Mouse (Mus musculus): ENCODE data around the gene Ly6g6d. TPM values are rescaled to one million over a fixed set of nuclear protein-coding genes. Genes with fewer than 3 reads are reported as not detected.

Gene Ly6g6d
- polyA plus RNA-seq, 1 experiment from 2014 or later: 0.65 TPM

GRCm38 (mm10) chr17:35094475-35095365 lies 16.9 kb upstream of the Ly6g6d start:
- peaks cover 87% of the 10 kb centered on the region for H3K36me3 ChIP-seq
- no peak overlapping the region for H3K27ac ChIP-seq
- H3K9me3 ChIP-seq: no peaks in the 10 kb centered on the region
- no peak overlapping the region for H3K4me3 ChIP-seq
- H3K27me3 ChIP-seq: no peaks in the 10 kb centered on the region
- no peak for ATAC-seq (ENCODE audit: low FRiP score, low read depth)
- peaks cover 9% of the 10 kb centered on the region for H3K4me1 ChIP-seq
- 0 out of 2 replicates have a peak overlapping the region, but pooled peaks have one; percentile 31 for H3K9ac ChIP-seq
- H3K4me2 ChIP-seq (replicated peaks): no peak overlapping the region
- WGBS: 87% methylated on average over 15 of the region's 15 CpGs

GRCm38 (mm10) chr17:35092403-35093198 lies 14.7 kb upstream of the Ly6g6d start:
- WGBS: 89% methylated on average over 14 of the region's 14 CpGs
- Histone ChIP-seq H3K36me3 (peaks cover 65% of the 10 kb centered on the region), H3K4me1 (peaks cover 9% of the 10 kb centered on the region), H3K9me3 (no peaks in the 10 kb centered on the region), H3K27me3 (no peaks in the 10 kb centered on the region), H3K4me2 (replicated peaks) (no peak overlapping the region), H3K4me3 (no peak overlapping the region), H3K27ac (no peak overlapping the region), H3K9ac (no peak overlapping the region)
- no peak for ATAC-seq (ENCODE audit: low FRiP score, low read depth)

GRCm38 (mm10) chr17:35090166-35090932 lies 12.5 kb upstream of the Ly6g6d start:
- 69% methylated on average over 8 of the region's 8 CpGs for WGBS
- Histone ChIP-seq H3K36me3 (peaks cover 43% of the 10 kb centered on the region), H3K27ac (0 out of 2 replicates have a peak overlapping the region, but pooled peaks have one; percentile 94), H3K27me3 (no peaks in the 10 kb centered on the region), H3K9me3 (no peaks in the 10 kb centered on the region), H3K4me1 (peaks cover 9% of the 10 kb centered on the region), H3K9ac (peak overlapping the region; percentile 86), H3K4me2 (replicated peaks) (peak overlapping the region; percentile 65), H3K4me3 (peak overlapping the region; percentile 64)
- no peak for ATAC-seq (ENCODE audit: low FRiP score, low read depth)

GRCm38 (mm10) chr17:35088825-35089644 lies 11.2 kb upstream of the Ly6g6d start, which contains the start of gene Abhd16a:
Abhd16a (plus strand) TSS chr17:35089263.
- Histone ChIP-seq H3K4me2 (replicated peaks) (peak within 1 kb of the TSS; percentile 65), H3K36me3 (peaks cover 31% of the 10 kb centered on the region), H3K4me1 (peaks cover 9% of the 10 kb centered on the region), H3K27me3 (no peaks in the 10 kb centered on the region), H3K9me3 (no peaks in the 10 kb centered on the region), H3K4me3 (peak within 1 kb of the TSS; percentile 64), H3K27ac (peak within 1 kb of the TSS; percentile 94), H3K9ac (peak within 1 kb of the TSS; percentile 86)
- 3% methylated on average over 67 of the region's 67 CpGs for WGBS
- peak; percentile 98 for ATAC-seq (ENCODE audit: low FRiP score, low read depth)

GRCm38 (mm10) chr17:35088151-35088550 lies 10.3 kb upstream of the Ly6g6d start:
- ATAC-seq (ENCODE audit: low FRiP score, low read depth): no peak
- Histone ChIP-seq H3K27me3 (no peaks in the 10 kb centered on the region), H3K9ac (no peak overlapping the region), H3K27ac (no peak overlapping the region), H3K4me2 (replicated peaks) (no peak overlapping the region), H3K4me1 (peaks cover 9% of the 10 kb centered on the region), H3K4me3 (no peak overlapping the region), H3K9me3 (no peaks in the 10 kb centered on the region), H3K36me3 (peaks cover 22% of the 10 kb centered on the region)
- 42% methylated on average over 2 of the region's 2 CpGs for WGBS

GRCm38 (mm10) chr17:35085208-35085865 lies 7.5 kb upstream of the Ly6g6d start, which contains the start of gene Ly6g6f:
Ly6g6f (minus strand) TSS chr17:35085610.
- H3K9me3 ChIP-seq: no peaks in the 10 kb centered on the region
- no peak for ATAC-seq (ENCODE audit: low FRiP score, low read depth)
- 77% methylated on average over 7 of the region's 7 CpGs for WGBS
- peaks cover 5% of the 10 kb centered on the region for H3K4me1 ChIP-seq
- no peak within 1 kb of the TSS for H3K4me3 ChIP-seq
- no peaks in the 10 kb centered on the region for H3K27me3 ChIP-seq
- no peak within 1 kb of the TSS for H3K27ac ChIP-seq
- H3K9ac ChIP-seq: peak within 1 kb of the TSS; percentile 43; the same call in 1 of the 2 replicates
- no peak within 1 kb of the TSS for H3K4me2 ChIP-seq (replicated peaks)
- no peaks in the 10 kb centered on the region; the same call in 1 of the 2 replicates for H3K36me3 ChIP-seq

GRCm38 (mm10) chr17:35083929-35084497 lies 6.1 kb upstream of the Ly6g6d start:
- Histone ChIP-seq H3K9ac (no peak overlapping the region), H3K27me3 (0 out of 2 replicates have a peak, but pooled peaks cover 1% of the 10 kb centered on the region), H3K4me1 (no peaks in the 10 kb centered on the region), H3K4me3 (no peak overlapping the region), H3K4me2 (replicated peaks) (no peak overlapping the region), H3K36me3 (no peaks in the 10 kb centered on the region), H3K27ac (no peak overlapping the region), H3K9me3 (no peaks in the 10 kb centered on the region)
- WGBS: 68% methylated on average over 3 of the region's 3 CpGs
- ATAC-seq (ENCODE audit: low FRiP score, low read depth): no peak

- H3K4me3 ChIP-seq: no peak overlapping the region
- no peak overlapping the region for H3K4me2 ChIP-seq (replicated peaks)
- WGBS: 80% methylated on average over 16 of the region's 16 CpGs
- H3K9me3 ChIP-seq: no peaks in the 10 kb centered on the region
- no peak for ATAC-seq (ENCODE audit: low FRiP score, low read depth)
- no peak overlapping the region for H3K27ac ChIP-seq
- H3K36me3 ChIP-seq: no peaks in the 10 kb centered on the region
- 0 out of 2 replicates have a peak, but pooled peaks cover 5% of the 10 kb centered on the region for H3K27me3 ChIP-seq
- H3K9ac ChIP-seq: no peak overlapping the region
- 0 out of 2 replicates have a peak, but pooled peaks cover 1% of the 10 kb centered on the region for H3K4me1 ChIP-seq
These were observed 5.1 kb upstream of the Ly6g6d start for GRCm38 (mm10) chr17:35082841-35083576.

- WGBS: 87% methylated on average over 4 of the region's 4 CpGs
- Histone ChIP-seq H3K27ac (no peak overlapping the region), H3K9me3 (no peaks in the 10 kb centered on the region; the same call in 1 of the 2 replicates)
These were observed 2.8 kb upstream of the Ly6g6d start for GRCm38 (mm10) chr17:35080710-35081109.

More at GRCm38 (mm10) chr17:35080710-35081109, 2.8 kb upstream of the Ly6g6d start:
- H3K4me2 ChIP-seq (replicated peaks): no peak overlapping the region
- H3K36me3 ChIP-seq: no peaks in the 10 kb centered on the region
- no peak for ATAC-seq (ENCODE audit: low FRiP score, low read depth)
- H3K9ac ChIP-seq: no peak overlapping the region
- peaks cover 18% of the 10 kb centered on the region for H3K4me1 ChIP-seq
- peaks cover 11% of the 10 kb centered on the region; the same call in 1 of the 2 replicates for H3K27me3 ChIP-seq
- H3K4me3 ChIP-seq: no peak overlapping the region
